Comparison of ENCODE assay signal across 9 mouse cellular contexts in the genomic region with DNA sequence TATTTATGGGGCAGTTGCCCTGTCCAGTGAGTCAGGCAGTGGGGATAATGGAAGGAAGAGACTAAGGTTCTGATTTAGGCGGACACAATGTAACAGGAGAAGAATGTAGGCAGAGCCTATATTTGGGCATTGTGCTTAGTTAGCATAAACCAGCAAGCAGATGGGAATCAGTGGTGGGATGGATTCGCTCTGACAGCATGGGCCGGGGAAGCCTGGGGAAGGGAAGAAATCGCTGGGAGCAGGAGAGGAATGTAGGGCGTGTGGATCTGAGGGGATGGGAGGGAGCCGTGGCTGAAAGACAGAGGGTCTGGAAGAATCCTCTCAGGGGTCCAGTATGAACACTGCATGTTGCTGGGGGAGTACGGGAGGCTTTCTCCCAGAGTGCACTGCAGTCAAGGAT. TPM values are rescaled to one million over a fixed set of nuclear protein-coding genes. Genes with fewer than 3 reads are reported as not detected.
DNase-seq lines count a peak whose midpoint lies in the region; ATAC-seq lines count a peak whose summit lies in the region.
"Had no signal": no experiment of that assay in that cellular context is flagged by ENCODE, and none has a peak within 500 bp of the region (broad histone marks: within the 10 kb centered on the region; RNA-seq: fewer than 3 reads in every experiment).

No protein-coding gene starts in this region.

- WGBS in midbrain, embryonic 16.5 days, result 38% methylated on average over 7 of the region's 7 CpGs
- 41% methylated on average over 7 of the region's 7 CpGs for WGBS in midbrain, embryonic 15.5 days

- peaks cover 4% of the 10 kb centered on the region for H3K4me1 ChIP-seq in midbrain, embryonic 16.5 days (ENCODE audit: control insufficient read depth, insufficient read depth, low read length)
- H3K4me1 ChIP-seq in midbrain, embryonic 15.5 days, result 0 out of 2 replicates have a peak, but pooled peaks cover 4% of the 10 kb centered on the region
- H3K4me1 ChIP-seq: limb, embryonic 13.5 days had no signal

- H3K9me3 ChIP-seq in midbrain, embryonic 16.5 days (replicated peaks; ENCODE audit: control insufficient read depth, low read length, poor library complexity, severe bottlenecking), result no peaks in the 10 kb centered on the region
- H3K9me3 ChIP-seq in midbrain, embryonic 15.5 days, result no peaks in the 10 kb centered on the region
- H3K9me3 ChIP-seq: limb, embryonic 13.5 days had no signal

- peak; percentile 26; the same call in 1 of the 2 replicates for ATAC-seq in midbrain, embryonic 16.5 days
- ATAC-seq in midbrain, embryonic 15.5 days (replicated peaks), result no peak; the same call in 1 of the 2 replicates

- peak; percentile 58 to 76 for DNase-seq in frontal cortex, adult 2 months (ENCODE audit: extremely low spot score in 1 of 2, low spot score in 1 of 2)
- DNase-seq in left cerebral cortex, adult 9 months (ENCODE audit: low spot score in 2 of 2), result peak; percentile 50 to 73
- peak; percentile 65 for DNase-seq in telencephalon, adult 2 months (ENCODE audit: low read depth, low spot score)
- DNase-seq in adrenal gland, adult 18-20 months (ENCODE audit: low spot score in 2 of 2), result no peak
- no peak for DNase-seq in embryo, embryonic 10 days (ENCODE audit: low spot score)
- DNase-seq: thymus, postnatal 4 days had no signal

- H3K36me3 ChIP-seq in midbrain, embryonic 16.5 days (ENCODE audit: control insufficient read depth, insufficient read depth, low read length), result no peaks in the 10 kb centered on the region
- no peaks in the 10 kb centered on the region for H3K36me3 ChIP-seq in midbrain, embryonic 15.5 days (replicated peaks)
- H3K36me3 ChIP-seq: limb, embryonic 13.5 days had no signal

- H3K4me2 ChIP-seq in midbrain, embryonic 16.5 days (ENCODE audit: low read length), result no peak overlapping the region
- no peak overlapping the region for H3K4me2 ChIP-seq in midbrain, embryonic 15.5 days
- H3K4me2 ChIP-seq: limb, embryonic 13.5 days had no signal

- peak overlapping the region; percentile 47; the same call in 1 of the 2 replicates for H3K27ac ChIP-seq in midbrain, embryonic 16.5 days (ENCODE audit: low read length)
- H3K27ac ChIP-seq in midbrain, embryonic 15.5 days, result no peak overlapping the region
- H3K27ac ChIP-seq: limb, embryonic 13.5 days had no signal

- H3K27me3 ChIP-seq in midbrain, embryonic 16.5 days (ENCODE audit: control insufficient read depth, insufficient read depth, low read depth, low read length), result no peaks in the 10 kb centered on the region
- H3K27me3 ChIP-seq in midbrain, embryonic 15.5 days (replicated peaks), result no peaks in the 10 kb centered on the region
- H3K27me3 ChIP-seq: limb, embryonic 13.5 days had no signal

- no peak overlapping the region for H3K9ac ChIP-seq in midbrain, embryonic 16.5 days (ENCODE audit: low read depth, low read length)
- no peak overlapping the region for H3K9ac ChIP-seq in midbrain, embryonic 15.5 days
- H3K9ac ChIP-seq: limb, embryonic 13.5 days had no signal

- H3K4me3 ChIP-seq in midbrain, embryonic 16.5 days (ENCODE audit: low read depth, low read length), result no peak overlapping the region
- H3K4me3 ChIP-seq in midbrain, embryonic 15.5 days, result no peak overlapping the region
- H3K4me3 ChIP-seq: limb, embryonic 13.5 days had no signal

RNA-seq across cellular contexts. Expression of gene Atp1a1, which starts 49.0 kb away (rescaled TPM):
- polyA plus RNA-seq in midbrain, embryonic 16.5 days (2015; fragmentation: Nextera tagmentation; extraction: Ambion mirVana), result 58.4 and 61.3 TPM in 2 replicates
- 57.1 and 58.8 TPM in 2 replicates for polyA plus RNA-seq in midbrain, embryonic 15.5 days (2015; fragmentation: Nextera tagmentation; extraction: Ambion mirVana)
- 503 and 558 TPM in 2 replicates for polyA plus RNA-seq in frontal cortex, adult 2 months (2012; rRNA removed)
- 100 to 1,000 TPM; 737 to 778 TPM for total RNA-seq in adrenal gland, adult 18-20 months (2021)

Comparison
In these comparisons a context has a peak if more than half of its experiments do, and no peak if none do; other contexts are left out.
1. DNase-seq: peak in frontal cortex, adult 2 months (2 of 2), left cerebral cortex, adult 9 months (2 of 2) and telencephalon, adult 2 months (single experiment); none in adrenal gland, adult 18-20 months (0 of 2) and embryo, embryonic 10 days (single experiment).